Mouse (Mus musculus): ENCODE measurements around the gene Prpsap1.

GRCm38 (mm10) chr11:116476696-116477095 is 17.3 kb downstream of the Prpsap1 start:
- TF ChIP-seq EP300 (IDR thresholded peaks at IDR 0.05; ENCODE audit: low read length) (no peak), RCOR1 (conservative IDR thresholded peaks at IDR 0.05; ENCODE audit: low read depth, low read length) (no peak), CTCF (conservative IDR thresholded peaks at IDR 0.05 in 1 of 2, IDR thresholded peaks at IDR 0.05 in 1 of 2; ENCODE audit: low read depth in 2 of 2, low read length in 2 of 2) (no peak), MAX (IDR thresholded peaks at IDR 0.05; ENCODE audit: low read length) (no peak), POLR2A (IDR thresholded peaks at IDR 0.05; ENCODE audit: low read depth, low read length) (no peak), ETS1 (conservative IDR thresholded peaks at IDR 0.05; ENCODE audit: low read depth, low read length) (no peak), ZC3H11A (IDR thresholded peaks at IDR 0.05; ENCODE audit: low read depth, low read length) (no peak), GABPA (IDR thresholded peaks at IDR 0.05; ENCODE audit: insufficient replicate concordance, low read depth, low read length) (no peak), ZKSCAN1 (IDR thresholded peaks at IDR 0.05; ENCODE audit: borderline replicate concordance, low read depth, low read length) (no peak), MAZ (IDR thresholded peaks at IDR 0.05; ENCODE audit: low read depth, low read length) (no peak)

All from CH12.LX (cell line).